Mouse (Mus musculus) embryonic facial prominence, embryonic 14.5 days (tissue): ENCODE measurements at regions not wholly inside any gene's neighbourhood (a gene's known extent, or its start where the extent isn't known, plus 50 kb on each side); places are given as distances from the start of the nearest gene placed in this dataset.

Experiments used
- ATAC-seq: fragments of 200-750 bp; cut with Nextera tagmentation; 2 replicates; pipeline ENCODE4 v1.8.0; 2017; ENCODE audit warnings: low read depth, moderate number of reproducible peaks, moderate TSS enrichment
- DNase-seq: peaks from one replicate; pipeline ENCODE4 v3.0.0-alpha.2; 2015; ENCODE audit warnings: low spot score
- H3K27ac ChIP-seq: fragments of 300-500 bp; sonication (generic); replicated peaks from 2 replicates; pipeline ENCODE4 v1.5.1; 2014; ENCODE audit warnings: low read depth, mild to moderate bottlenecking, low read length, moderate library complexity
- H3K27me3 ChIP-seq: fragments of 300-500 bp; sonication (generic); replicated peaks from 2 replicates; pipeline ENCODE4 v1.6.1; 2014; ENCODE audit warnings: low read length; ENCODE audit not compliant: control insufficient read depth, insufficient read depth
- H3K36me3 ChIP-seq: fragments of 300-500 bp; sonication (generic); 2 replicates; pipeline ENCODE4 v1.6.1; 2014; ENCODE audit warnings: low read length, mixed read lengths; ENCODE audit not compliant: control insufficient read depth, insufficient read depth
- H3K4me1 ChIP-seq: fragments of 300-500 bp; sonication (generic); 2 replicates; pipeline ENCODE4 v1.6.1; 2014; ENCODE audit warnings: antibody characterized with exemption, low read length; ENCODE audit not compliant: control insufficient read depth, insufficient read depth
- H3K4me2 ChIP-seq: fragments of 300-500 bp; sonication (generic); 2 replicates; pipeline ENCODE4 v1.6.1; 2014; ENCODE audit warnings: low read depth, mild to moderate bottlenecking, low read length, moderate library complexity, mixed read lengths
- H3K4me3 ChIP-seq: fragments of 300-500 bp; sonication (generic); 2 replicates; pipeline ENCODE4 v1.5.1; 2014; ENCODE audit warnings: low read depth, mild to moderate bottlenecking, low read length
- H3K9ac ChIP-seq: fragments of 300-500 bp; sonication (generic); 2 replicates; pipeline ENCODE4 v1.6.1; 2014; ENCODE audit warnings: low read depth, mild to moderate bottlenecking, low read length, moderate library complexity, mixed read lengths
- H3K9me3 ChIP-seq: fragments of 300-500 bp; sonication (generic); 2 replicates; pipeline ENCODE4 v1.6.1; 2016; ENCODE audit warnings: low read length; ENCODE audit not compliant: control insufficient read depth
- WGBS: fragments of 180-500 bp; shearing (Covaris S2); extraction: QIAGEN DNeasy Blood & Tissue Kit; methylation state at CpG from one replicate; pipeline ENCODE4 v1.1.7; 2014; 5-methylcytosine and 5-hydroxymethylcytosine counted together

DNA sequence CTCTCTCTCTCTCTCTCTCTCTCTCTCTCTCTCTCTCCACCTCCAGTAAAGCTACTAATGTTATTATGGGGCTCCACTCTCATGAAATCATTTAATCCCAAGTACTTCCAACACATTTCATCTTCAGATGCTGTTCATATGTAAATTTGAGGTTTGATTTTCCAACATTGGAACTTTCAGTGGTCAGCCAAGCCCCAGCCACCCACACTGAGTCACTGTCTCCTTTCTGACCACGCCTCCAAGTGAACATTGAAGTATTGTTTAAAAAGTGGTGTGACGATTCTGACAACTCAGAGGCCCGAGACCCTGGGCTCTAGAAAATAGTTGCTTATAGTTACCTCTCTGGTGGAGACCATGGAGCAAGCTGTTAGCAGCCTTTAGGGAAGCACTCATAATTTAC lies 313.3 kb downstream of the Qdpr start:
- no peaks in the 10 kb centered on the region for H3K4me1 ChIP-seq
- 52% methylated on average over 3 of the region's 3 CpGs for WGBS
- DNase-seq = no peak
- no peak overlapping the region for H3K27ac ChIP-seq
- no peak overlapping the region for H3K4me3 ChIP-seq
- no peak overlapping the region for H3K9ac ChIP-seq
- ATAC-seq = no peak
- no peaks in the 10 kb centered on the region for H3K27me3 ChIP-seq
- H3K4me2 ChIP-seq = no peak overlapping the region
- no peaks in the 10 kb centered on the region for H3K36me3 ChIP-seq
- H3K9me3 ChIP-seq = 0 out of 2 replicates have a peak, but pooled peaks cover 4% of the 10 kb centered on the region

DNA sequence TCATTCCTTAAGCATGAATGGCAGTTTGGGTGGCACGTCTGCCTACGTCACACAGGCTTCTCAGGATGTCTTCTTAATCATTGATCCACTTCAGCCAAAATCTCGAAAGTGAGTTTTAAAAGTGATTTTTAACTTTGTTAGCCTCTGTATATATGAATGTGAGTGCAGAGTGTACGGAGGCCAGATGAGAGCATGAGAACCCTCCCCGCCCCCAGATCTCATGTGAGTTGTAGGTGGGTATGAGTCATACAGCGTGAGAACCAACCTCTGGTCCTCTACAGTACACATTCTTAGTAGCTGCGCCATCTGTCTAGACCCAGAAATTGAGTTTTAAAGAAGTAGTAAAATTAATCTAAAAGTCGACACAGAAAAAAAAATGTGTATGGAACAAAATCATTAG lies 322.1 kb downstream of the Qdpr start:
- Histone ChIP-seq H3K27ac (no peak overlapping the region), H3K9me3 (no peaks in the 10 kb centered on the region), H3K4me3 (no peak overlapping the region), H3K36me3 (no peaks in the 10 kb centered on the region), H3K27me3 (no peaks in the 10 kb centered on the region), H3K4me2 (no peak overlapping the region), H3K4me1 (no peaks in the 10 kb centered on the region), H3K9ac (no peak overlapping the region)
- DNase-seq (no peak), ATAC-seq (no peak)
- 79% methylated on average over 8 of the region's 8 CpGs for WGBS

DNA sequence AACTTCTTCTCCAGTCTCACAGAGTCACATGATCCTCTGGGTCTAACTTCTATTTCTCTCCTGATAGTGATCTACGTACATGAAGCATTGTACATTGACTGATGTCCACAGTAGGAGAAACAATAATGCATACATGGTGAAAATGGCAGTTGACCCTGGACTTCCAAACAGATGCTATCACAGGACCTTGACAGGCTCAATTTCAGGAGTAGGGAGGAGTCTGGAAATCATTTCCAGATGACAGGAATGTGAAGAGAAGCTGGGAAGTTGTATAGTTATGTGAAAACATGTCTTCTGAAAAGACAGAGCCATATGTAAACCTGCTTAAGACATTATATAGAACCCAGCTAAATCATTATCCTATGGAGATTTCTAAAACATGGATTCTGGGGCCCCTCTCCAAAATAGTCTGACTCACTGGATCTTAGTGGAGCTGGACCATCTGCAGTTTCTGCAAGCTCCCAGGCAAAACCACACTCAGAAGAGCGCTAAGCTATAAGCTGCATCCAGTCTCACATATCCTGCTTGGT lies 322.3 kb upstream of the Ldb2 start:
- Histone ChIP-seq H3K36me3 (no peaks in the 10 kb centered on the region), H3K4me3 (no peak overlapping the region), H3K9me3 (0 out of 2 replicates have a peak, but pooled peaks cover 3% of the 10 kb centered on the region), H3K27me3 (no peaks in the 10 kb centered on the region), H3K9ac (no peak overlapping the region), H3K4me2 (no peak overlapping the region), H3K27ac (no peak overlapping the region), H3K4me1 (0 out of 2 replicates have a peak, but pooled peaks cover 5% of the 10 kb centered on the region)
- ATAC-seq = no peak
- peak; percentile 20 for DNase-seq
- 41% methylated on average over 2 of the region's 2 CpGs for WGBS

DNA sequence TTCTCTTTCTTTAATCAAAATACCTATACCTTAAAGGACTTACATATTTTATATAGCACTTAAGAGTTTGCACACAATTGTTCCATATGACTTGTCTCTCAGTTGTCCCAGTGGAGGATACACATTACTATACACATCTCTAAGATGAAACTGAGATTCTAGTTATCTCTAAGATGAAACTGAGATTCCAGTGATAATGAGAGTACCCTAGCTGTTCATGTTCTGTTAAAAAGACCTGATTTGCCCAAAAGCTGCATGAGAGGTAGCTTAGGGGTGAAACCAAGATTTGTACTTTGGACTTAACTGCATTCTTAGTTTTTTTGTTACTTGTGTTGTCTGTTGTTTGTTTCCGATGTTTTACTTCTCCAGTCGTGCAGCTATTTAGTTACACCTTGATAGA lies 320.3 kb upstream of the Ldb2 start:
- DNase-seq (no peak), ATAC-seq (no peak)
- H3K27me3 ChIP-seq = no peaks in the 10 kb centered on the region
- H3K4me1 ChIP-seq = 0 out of 2 replicates have a peak, but pooled peaks cover 5% of the 10 kb centered on the region
- no peak overlapping the region for H3K4me3 ChIP-seq
- 0 out of 2 replicates have a peak, but pooled peaks cover 3% of the 10 kb centered on the region for H3K9me3 ChIP-seq
- no peak overlapping the region for H3K9ac ChIP-seq
- 85% methylated on average over 2 of the region's 2 CpGs for WGBS
- no peaks in the 10 kb centered on the region for H3K36me3 ChIP-seq
- no peak overlapping the region for H3K27ac ChIP-seq
- no peak overlapping the region for H3K4me2 ChIP-seq

DNA sequence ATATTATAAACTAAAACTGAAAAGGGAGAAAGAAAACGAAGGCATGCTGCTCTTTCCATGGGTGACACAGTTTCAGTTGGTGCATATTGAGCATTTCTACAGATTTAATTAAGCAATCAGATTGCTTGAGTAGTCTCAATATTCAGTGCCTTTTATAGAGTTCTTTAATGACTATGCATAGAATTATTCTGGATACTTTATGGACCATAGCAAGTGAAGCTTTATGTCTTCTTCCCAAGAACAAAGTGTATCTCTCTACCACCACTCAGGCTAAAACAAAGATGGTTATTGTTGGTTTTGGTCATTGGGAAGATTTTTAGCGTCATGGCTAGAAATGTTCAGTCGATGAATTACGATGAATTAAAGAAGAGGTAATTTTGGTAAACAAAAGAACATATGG lies 311.8 kb upstream of the Ldb2 start:
- Histone ChIP-seq H3K4me3 (no peak overlapping the region), H3K9me3 (no peaks in the 10 kb centered on the region), H3K9ac (no peak overlapping the region), H3K4me1 (no peaks in the 10 kb centered on the region), H3K27ac (no peak overlapping the region), H3K4me2 (no peak overlapping the region), H3K27me3 (no peaks in the 10 kb centered on the region), H3K36me3 (no peaks in the 10 kb centered on the region)
- 85% methylated on average over 4 of the region's 4 CpGs for WGBS
- DNase-seq (no peak), ATAC-seq (no peak)

DNA sequence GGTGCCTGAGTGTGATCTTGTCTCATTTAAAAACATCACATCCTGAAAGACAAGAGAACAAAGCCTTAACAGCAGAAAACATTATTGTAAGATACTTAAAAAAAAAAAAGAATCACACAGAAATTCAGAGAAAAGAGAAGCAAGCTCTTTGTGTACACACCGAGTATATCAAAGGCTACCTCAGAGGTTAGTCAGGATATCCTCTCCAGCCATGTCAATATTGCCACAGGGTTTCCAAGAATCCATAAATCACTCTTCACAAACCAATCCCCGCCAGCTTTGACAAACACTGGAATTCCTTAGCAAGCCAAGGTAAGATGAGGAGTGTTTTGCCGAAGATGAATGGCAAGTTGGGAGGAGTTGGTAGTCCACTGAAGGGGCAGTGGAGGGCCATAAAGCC lies 311.3 kb upstream of the Ldb2 start:
- ATAC-seq = no peak
- 50% methylated on average over 3 of the region's 3 CpGs for WGBS
- Histone ChIP-seq H3K9me3 (no peaks in the 10 kb centered on the region), H3K9ac (no peak overlapping the region), H3K4me2 (no peak overlapping the region), H3K4me1 (no peaks in the 10 kb centered on the region), H3K36me3 (no peaks in the 10 kb centered on the region), H3K4me3 (no peak overlapping the region), H3K27me3 (no peaks in the 10 kb centered on the region), H3K27ac (no peak overlapping the region)
- DNase-seq = no peak

DNA sequence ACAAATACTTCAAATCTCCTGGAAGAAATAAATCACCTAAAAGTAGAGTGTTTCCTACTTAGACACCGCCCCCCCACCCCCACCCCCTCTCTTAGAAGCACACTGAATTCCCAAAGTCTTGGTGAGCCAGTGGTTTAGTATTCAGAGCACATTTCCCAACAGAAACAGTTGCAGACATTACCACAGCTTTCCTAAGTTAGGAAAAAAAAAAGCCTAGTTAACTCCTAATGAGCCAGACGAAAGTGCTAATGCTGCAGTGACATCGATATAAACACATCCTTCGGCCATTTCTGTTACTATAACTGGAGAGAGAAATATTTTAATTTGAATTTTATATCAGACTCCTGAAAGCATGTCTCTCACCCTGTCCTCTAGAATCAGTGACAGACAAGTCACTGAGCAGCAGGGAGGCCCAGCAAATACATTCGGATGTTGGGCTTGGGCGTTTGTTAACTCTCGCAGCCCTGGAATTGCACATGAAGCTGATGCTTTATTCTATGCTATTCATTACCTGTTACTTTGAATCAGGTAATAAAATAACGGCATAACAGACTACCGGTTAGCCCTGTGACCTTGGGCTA lies 305.8 kb upstream of the Ldb2 start:
- Histone ChIP-seq H3K4me1 (peaks cover 18% of the 10 kb centered on the region), H3K4me3 (no peak overlapping the region), H3K27ac (0 out of 2 replicates have a peak overlapping the region, but pooled peaks have one; percentile 44), H3K27me3 (no peaks in the 10 kb centered on the region), H3K36me3 (no peaks in the 10 kb centered on the region), H3K9ac (no peak overlapping the region), H3K4me2 (no peak overlapping the region), H3K9me3 (no peaks in the 10 kb centered on the region)
- 56% methylated on average over 9 of the region's 9 CpGs for WGBS
- ATAC-seq (no peak), DNase-seq (peak; percentile 33)

DNA sequence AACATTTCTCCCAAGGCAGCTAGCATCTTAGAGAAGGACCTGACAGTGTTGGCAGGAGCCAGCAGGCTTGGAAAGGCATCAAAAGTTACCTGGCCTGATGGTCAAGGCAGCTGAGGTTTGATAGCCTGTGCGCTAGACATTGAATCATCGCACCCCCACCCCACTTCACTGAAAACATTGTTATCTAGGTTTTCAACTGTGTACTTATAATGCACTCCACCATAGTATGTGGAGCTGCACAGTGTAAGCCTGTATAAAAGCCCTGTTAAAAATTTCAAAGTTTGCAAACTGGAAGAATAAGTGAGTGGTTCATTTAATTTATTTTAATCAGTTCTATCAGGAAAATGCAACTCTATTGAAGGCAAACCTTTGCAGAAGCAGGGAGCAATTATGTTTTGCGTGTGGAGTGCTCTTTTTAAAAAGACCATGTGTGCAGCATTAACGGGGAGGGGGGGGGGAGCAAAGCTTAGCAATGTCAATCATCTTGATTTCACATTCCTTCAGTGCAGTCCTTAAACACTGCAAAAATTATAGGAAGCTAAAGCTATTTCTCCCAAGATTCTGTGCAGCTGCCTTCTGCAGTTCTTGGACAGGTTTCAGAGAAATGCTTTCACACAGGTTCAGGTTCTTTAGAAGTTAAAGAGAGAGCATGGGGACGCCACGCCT lies 304.4 kb upstream of the Ldb2 start:
- peak; percentile 50 for ATAC-seq

More for the DNA sequence above, 304.4 kb upstream of the Ldb2 start:
- Histone ChIP-seq H3K4me2 (no peak overlapping the region), H3K9ac (no peak overlapping the region), H3K27me3 (no peaks in the 10 kb centered on the region), H3K36me3 (no peaks in the 10 kb centered on the region), H3K9me3 (no peaks in the 10 kb centered on the region), H3K4me1 (peaks cover 18% of the 10 kb centered on the region), H3K27ac (no peak overlapping the region), H3K4me3 (no peak overlapping the region)
- WGBS = 42% methylated on average over 6 of the region's 6 CpGs
- DNase-seq = peak; percentile 41
